Mouse (Mus musculus): Measurements from ENCODE around the gene Hlf.
A peak's percentile ranks its signal among the peaks of the same experiment; 100 is the strongest.

Hlf gene

DNA sequence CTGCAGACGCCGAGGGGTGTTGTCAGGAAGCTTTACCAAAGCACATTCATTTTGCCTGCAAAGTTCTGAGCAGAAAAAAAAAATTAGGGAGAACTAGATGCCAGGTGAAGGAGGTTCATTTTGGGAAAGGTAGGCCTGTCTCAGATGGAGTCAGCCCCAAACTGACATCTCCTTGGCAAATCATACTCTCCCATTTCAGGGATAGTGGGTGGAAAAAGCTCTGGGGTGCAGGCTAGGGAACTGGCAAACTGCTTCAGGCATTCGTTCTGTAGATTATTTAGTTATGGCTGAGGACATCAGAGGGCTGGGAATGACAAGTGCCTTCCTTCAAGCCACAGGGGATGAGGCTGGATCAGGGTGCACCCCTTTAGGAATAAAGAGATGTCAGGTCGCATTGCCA is 58.0 kb downstream of the Hlf start:
- no peak for DNase-seq

- DNase-seq = no peak
These were observed 60.4 kb downstream of the Hlf start for GRCm38 (mm10) chr11:90330202-90330694.

GRCm38 (mm10) chr11:90326836-90327235 is 63.9 kb downstream of the Hlf start:
- no peak for DNase-seq

DNA sequence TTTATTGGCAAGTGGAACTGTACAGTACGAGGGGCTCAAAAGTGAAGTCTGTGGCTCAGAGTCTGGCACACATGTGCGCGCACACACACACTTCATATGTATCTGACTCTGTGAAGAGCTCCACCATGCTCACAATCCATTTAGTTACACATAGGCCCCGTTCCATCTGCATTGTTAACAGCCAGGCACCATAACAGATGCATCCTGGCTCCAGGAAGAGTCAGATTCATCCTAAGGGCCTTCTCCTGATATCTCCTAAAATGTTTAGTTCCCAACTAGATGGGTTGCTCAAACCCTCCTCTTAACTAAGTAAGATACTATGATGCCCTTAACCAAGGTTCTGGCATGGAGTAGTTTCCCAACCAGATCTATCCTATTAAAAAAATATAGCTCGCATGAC is 64.5 kb downstream of the Hlf start:
- no peak for DNase-seq

GRCm38 (mm10) chr11:90324597-90324996 is 66.1 kb downstream of the Hlf start:
- no peak for DNase-seq

DNA sequence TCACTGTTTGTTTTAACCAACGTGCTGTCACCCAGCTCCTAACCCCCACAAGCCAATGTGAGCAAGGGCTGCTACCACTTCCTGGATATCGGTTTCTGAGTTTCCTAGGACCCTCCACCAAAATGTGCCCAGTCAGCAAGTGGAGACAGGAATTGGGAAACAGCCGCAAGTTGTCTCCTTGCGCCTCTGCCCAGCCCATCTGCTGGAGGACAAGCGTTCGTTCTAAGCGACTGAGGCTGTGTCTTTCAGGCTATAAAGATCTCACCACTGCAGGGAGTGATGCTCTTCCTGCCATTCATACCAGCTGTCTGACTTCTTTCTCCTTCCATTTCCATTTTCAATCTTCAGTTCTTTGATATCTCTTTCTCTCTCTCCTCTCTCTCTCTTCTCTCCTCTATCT is 69.8 kb downstream of the Hlf start:
- no peak for DNase-seq

DNA sequence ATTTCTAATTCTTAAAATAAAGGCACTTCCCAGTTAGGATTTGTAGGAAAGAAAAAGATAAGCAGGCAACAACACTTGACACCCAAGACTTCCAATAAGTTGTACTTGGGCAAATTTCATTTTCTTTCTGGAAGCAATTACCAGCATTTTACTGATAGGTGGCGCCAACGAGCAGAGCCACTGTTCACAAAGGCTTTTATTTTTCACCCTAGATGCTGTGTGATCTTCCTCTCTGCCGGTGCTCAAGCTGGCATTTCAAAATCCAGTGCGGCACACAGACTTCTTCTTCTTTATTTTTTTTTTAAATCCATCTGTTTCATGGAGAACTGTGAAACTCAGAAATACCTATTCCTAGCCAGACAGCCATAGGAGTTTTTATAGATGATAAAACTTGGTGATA is 73.2 kb downstream of the Hlf start:
- no peak for DNase-seq

DNA sequence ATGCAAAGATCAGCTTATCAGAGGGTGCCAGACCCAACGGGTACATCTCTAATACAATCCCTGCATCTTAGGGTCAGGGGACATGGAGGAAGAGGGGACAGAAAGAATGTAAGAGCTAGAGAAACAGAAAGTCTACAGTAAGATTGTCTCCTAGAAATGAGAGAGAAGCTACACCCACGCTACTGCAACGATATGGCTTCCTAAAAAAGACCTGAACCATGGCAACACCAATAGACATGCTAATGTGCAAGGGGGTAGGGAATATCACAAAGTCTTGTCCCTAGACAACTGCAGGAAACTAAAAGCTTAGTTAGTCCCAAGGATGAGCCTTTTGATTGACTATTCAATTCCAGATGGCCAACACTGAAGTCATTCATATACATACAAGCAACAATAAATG is 76.1 kb downstream of the Hlf start:
- DNase-seq = no peak

DNA sequence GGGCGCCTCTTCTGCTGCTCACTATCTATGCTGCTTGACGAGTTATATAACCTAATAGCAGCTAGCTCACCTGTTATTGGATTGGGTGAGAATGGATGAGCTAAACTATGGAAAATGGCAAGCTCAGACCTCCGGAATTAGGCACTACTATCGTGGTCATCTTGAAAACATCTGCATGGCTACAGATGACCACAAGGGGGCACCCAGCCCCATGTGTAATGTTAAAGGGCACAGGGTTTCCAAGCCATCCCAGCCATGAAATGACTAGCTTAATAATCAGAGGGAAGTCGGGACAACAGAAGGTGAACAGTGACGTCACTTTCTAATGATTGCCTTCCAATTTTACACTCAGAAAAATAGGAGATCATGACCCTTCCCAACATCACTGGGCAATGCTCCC is 83.7 kb downstream of the Hlf start:
- DNase-seq = peak; percentile 54

GRCm38 (mm10) chr11:90306067-90306466 is 84.6 kb downstream of the Hlf start:
- DNase-seq = no peak

GRCm38 (mm10) chr11:90294622-90295021 is 96.1 kb downstream of the Hlf start:
- DNase-seq = no peak

GRCm38 (mm10) chr11:90292766-90293165 is 97.9 kb downstream of the Hlf start:
- no peak for DNase-seq

DNA sequence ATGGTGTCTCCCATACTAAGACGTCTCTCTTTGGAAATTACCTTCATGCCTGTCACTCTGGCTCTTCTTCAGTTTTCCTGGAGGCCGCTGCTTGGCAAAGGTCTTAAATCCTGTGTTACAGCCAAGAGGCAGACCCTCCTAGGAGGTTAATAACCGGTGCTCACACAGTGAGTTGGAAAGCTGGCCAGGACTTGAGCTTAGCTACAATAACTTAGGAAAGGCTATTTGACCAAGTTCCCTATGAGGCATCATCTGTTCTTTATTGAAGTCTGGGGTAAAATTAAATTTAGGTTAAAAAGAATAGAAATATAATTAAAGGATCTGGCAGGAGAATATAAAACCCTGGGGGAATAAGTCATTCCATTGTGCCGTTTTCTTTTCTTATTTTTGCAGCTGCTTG is 99.5 kb downstream of the Hlf start:
- DNase-seq = no peak

- no peak for DNase-seq
These were observed 104.0 kb downstream of the Hlf start for GRCm38 (mm10) chr11:90286550-90287154.

Data from kidney, adult 11 months (tissue).